Mouse (Mus musculus) ES-Bruce4 (cell line): Measurements from ENCODE around the gene Olfr524.

Experiments used
- CTCF ChIP-seq: IDR thresholded peaks from one replicate; pipeline ENCODE4 v1.8.1; 2011; ENCODE audit warnings: low read depth, low read length
- EP300 ChIP-seq: IDR thresholded peaks from 2 replicates; pipeline ENCODE4 v1.6.1; 2011; ENCODE audit warnings: low read depth, low read length; ENCODE audit not compliant: insufficient read depth
- POLR2A ChIP-seq: IDR thresholded peaks from one replicate; pipeline ENCODE4 v1.8.1; 2011; ENCODE audit warnings: low read length; ENCODE audit not compliant: insufficient read depth

- TF ChIP-seq CTCF (no peak), POLR2A (no peak), EP300 (no peak)
Observed at GRCm38 (mm10) chr7:140164664-140165063, 41.1 kb downstream of the Olfr524 start, which contains the start of gene Olfr522.
